Mouse (Mus musculus) kidney, embryonic 16.5 days (tissue): ENCODE results near the gene Dis3. TPM values are rescaled to one million over a fixed set of nuclear protein-coding genes. Genes with fewer than 3 reads are reported as not detected.
A peak's percentile ranks its signal among the peaks of the same experiment; 100 is the strongest.

ENCODE experiments used
- ATAC-seq: fragments of 200-750 bp; cut with Nextera tagmentation; 2 replicates; pipeline ENCODE4 v1.8.0; 2017; ENCODE audit warnings: moderate TSS enrichment; ENCODE audit not compliant: low FRiP score, low TSS enrichment
- H3K27ac ChIP-seq: fragments of 300-500 bp; sonication (generic); 2 replicates; pipeline ENCODE4 v1.5.1; 2014; ENCODE audit warnings: low read length
- H3K27me3 ChIP-seq: fragments of 300-500 bp; sonication (generic); 2 replicates; pipeline ENCODE4 v1.6.1; 2014; ENCODE audit warnings: low read length, control low read depth, mixed read lengths; ENCODE audit not compliant: insufficient read depth
- H3K36me3 ChIP-seq: fragments of 300-500 bp; sonication (generic); 2 replicates; pipeline ENCODE4 v1.6.1; 2014; ENCODE audit warnings: low read length, control low read depth, mixed read lengths; ENCODE audit not compliant: insufficient read depth
- H3K4me1 ChIP-seq: fragments of 300-500 bp; sonication (generic); 2 replicates; pipeline ENCODE4 v1.6.1; 2014; ENCODE audit warnings: low read length, control low read depth, mixed read lengths; ENCODE audit not compliant: insufficient read depth
- H3K4me2 ChIP-seq: fragments of 300-500 bp; sonication (generic); replicated peaks from 2 replicates; pipeline ENCODE4 v1.6.1; 2014; ENCODE audit warnings: low read depth, low read length
- H3K4me3 ChIP-seq: fragments of 300-500 bp; sonication (generic); 2 replicates; pipeline ENCODE4 v1.5.1; 2014; ENCODE audit warnings: mild to moderate bottlenecking, low read length
- H3K9ac ChIP-seq: fragments of 300-500 bp; sonication (generic); replicated peaks from 2 replicates; pipeline ENCODE4 v1.6.1; 2014; ENCODE audit warnings: low read length
- H3K9me3 ChIP-seq: fragments of 300-500 bp; sonication (generic); 2 replicates; pipeline ENCODE4 v1.6.1; 2016; ENCODE audit warnings: low read length, control low read depth
- WGBS: fragments of 180-500 bp; shearing (Covaris S2); extraction: QIAGEN DNeasy Blood & Tissue Kit; methylation state at CpG from one replicate; pipeline ENCODE4 v1.1.7; 2014; 5-methylcytosine and 5-hydroxymethylcytosine counted together
- polyA plus RNA-seq: library from polyadenylated mRNA; unstranded; fragments of >200 nt; fragmentation: Nextera tagmentation; extraction: Ambion mirVana; gene quantifications from 2 replicates; pipeline ENCODE4 v1.2.1, GENCODE M21; 2015

The Dis3 gene
- polyA plus RNA-seq = 28.4 and 31.1 TPM in 2 replicates

DNA sequence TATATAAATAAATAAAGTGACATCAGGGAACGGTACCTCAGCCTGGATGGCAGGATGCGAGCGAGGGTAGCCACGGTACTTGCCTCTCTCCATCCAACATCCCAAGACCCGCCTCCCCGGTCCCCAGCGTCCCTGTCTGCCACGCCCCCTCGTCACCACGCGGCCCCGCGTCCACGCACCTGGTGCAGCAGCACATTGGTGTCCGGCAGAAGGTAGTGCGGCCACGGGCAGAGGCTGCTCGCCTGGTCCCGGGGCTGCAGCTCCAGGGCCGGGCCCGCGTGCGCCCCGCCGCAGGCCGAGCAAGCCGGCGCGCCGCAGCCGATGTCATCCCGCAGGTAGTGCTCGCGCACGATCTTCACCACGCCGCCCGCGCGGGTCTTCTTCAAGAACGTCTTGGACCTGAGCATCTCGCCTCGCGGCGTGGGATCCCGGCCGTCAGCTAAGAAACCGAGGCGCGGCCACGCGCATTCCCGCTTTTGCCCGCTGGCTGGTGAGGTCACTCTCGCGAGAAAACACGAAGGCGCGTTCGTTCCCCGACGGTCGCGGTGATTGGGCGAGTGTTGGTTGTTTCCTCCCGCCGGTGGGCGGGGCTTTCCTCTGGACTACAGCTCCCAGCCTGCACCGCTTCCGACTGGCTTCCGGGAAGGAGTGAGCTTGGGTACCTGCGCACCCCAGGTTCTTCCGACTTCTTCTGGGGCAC lies at the start of gene Dis3, which contains the start of gene Pibf1:
Gene Dis3, minus strand, starts transcription at position 504 of the 700 bp plus-strand sequence.
Gene Pibf1, plus strand, starts transcription at position 158 of the 700 bp plus-strand sequence.
- 0% methylated on average over 72 of the region's 73 CpGs for WGBS
- peak within 1 kb of the TSS; percentile 97 for H3K4me3 ChIP-seq
- H3K9me3 ChIP-seq = no peaks in the 10 kb centered on the region
- ATAC-seq = peak; percentile 100
- no peaks in the 10 kb centered on the region for H3K27me3 ChIP-seq
- H3K9ac ChIP-seq = peak within 1 kb of the TSS; percentile 93
- peak within 1 kb of the TSS; percentile 62 for H3K27ac ChIP-seq
- H3K4me1 ChIP-seq = peaks cover 14% of the 10 kb centered on the region
- peaks cover 36% of the 10 kb centered on the region for H3K36me3 ChIP-seq
- H3K4me2 ChIP-seq = peak within 1 kb of the TSS; percentile 76

DNA sequence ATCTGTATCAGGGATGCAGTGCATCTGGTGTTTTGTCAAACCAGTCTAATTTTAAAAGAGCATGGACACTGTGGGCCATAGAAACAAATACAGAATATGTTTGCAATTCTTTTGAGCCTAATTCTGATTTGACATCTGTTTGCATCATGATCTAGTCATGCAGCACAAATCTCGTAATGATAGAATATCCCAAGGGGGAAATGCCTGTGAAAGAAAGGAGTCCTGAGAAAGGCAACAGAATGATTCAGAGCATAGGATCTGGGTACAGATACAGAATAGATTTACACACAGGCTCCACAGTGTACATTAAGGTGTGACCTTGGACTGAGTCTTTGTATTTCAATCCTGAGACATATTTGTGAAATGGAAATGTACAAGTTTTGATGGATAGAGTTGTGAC lies 47.3 kb upstream of the Dis3 start:
- no peak overlapping the region for H3K27ac ChIP-seq
- 77% methylated on average over 1 of the region's 1 CpGs for WGBS
- H3K4me3 ChIP-seq = no peak overlapping the region
- H3K4me1 ChIP-seq = no peaks in the 10 kb centered on the region
- no peaks in the 10 kb centered on the region for H3K9me3 ChIP-seq
- peaks cover 21% of the 10 kb centered on the region; the same call in 1 of the 2 replicates for H3K36me3 ChIP-seq
- H3K27me3 ChIP-seq = no peaks in the 10 kb centered on the region
- no peak overlapping the region for H3K9ac ChIP-seq
- no peak overlapping the region for H3K4me2 ChIP-seq
- no peak for ATAC-seq

DNA sequence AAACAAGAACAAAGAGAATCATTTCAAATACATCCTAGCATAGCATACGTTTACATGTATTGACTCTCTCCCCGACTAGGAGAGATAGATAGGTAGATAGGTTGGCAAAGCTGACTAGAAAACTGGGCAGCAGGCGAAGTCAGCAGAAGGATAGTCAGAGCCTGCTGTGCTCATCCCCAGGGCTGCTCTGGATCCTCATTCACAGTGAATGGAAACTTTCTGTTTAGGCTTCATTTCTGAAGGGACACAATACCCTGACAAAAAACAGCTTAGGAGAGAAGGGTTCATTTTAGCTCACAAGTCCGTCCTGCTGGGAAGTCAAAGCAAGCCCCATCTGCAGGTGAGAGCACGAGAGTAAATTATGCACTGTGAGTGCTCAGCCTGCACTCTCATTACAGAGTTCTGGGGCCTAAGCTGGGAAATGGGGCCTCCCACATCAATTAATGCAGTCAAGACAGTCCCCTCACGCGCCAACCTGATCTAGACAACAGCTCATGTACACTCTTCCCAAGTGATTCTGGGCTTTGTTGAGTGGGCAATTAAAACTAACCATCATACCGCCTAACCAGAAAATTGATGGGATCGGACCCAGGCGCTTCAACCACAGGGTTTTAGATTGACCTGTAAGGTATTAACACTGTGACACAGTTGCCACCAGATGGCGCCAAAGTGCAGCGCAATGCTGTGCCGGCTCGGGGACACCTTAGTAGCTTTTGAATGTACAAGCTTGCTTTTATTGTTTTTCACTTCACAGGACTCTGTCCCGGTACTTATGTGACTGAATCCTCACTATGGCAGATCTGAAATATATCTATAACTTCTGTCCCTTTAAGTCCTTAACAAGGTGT lies 42.4 kb upstream of the Dis3 start:
- WGBS = 23% methylated on average over 15 of the region's 15 CpGs
- Histone ChIP-seq H3K27ac (no peak overlapping the region), H3K27me3 (no peaks in the 10 kb centered on the region), H3K4me3 (no peak overlapping the region), H3K36me3 (peaks cover 6% of the 10 kb centered on the region; the same call in 1 of the 2 replicates), H3K4me2 (no peak overlapping the region), H3K9me3 (no peaks in the 10 kb centered on the region), H3K4me1 (no peaks in the 10 kb centered on the region), H3K9ac (no peak overlapping the region)
- ATAC-seq = peak; percentile 92

DNA sequence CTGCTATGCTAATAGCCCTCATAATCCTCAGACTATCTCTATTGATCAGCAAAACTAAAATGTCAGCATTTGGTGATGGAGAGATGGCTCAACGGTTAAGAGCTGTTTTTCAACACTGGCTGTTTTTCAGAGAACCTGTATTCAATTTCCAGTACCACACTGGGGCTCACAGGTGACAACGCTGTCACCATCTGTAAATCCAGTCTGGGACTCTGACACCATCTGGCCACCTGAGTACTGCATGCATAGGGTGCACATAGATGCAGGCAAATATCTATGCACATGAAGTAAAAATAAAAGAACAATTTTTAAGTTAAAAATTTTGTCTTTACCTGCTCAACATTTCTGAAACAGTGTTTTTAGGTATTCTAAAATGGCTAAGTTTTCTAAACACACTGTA lies 40.5 kb upstream of the Dis3 start:
- Histone ChIP-seq H3K27ac (no peak overlapping the region), H3K27me3 (no peaks in the 10 kb centered on the region), H3K4me2 (no peak overlapping the region), H3K9ac (no peak overlapping the region), H3K4me3 (no peak overlapping the region), H3K4me1 (no peaks in the 10 kb centered on the region), H3K36me3 (peaks cover 13% of the 10 kb centered on the region; the same call in 1 of the 2 replicates), H3K9me3 (no peaks in the 10 kb centered on the region)
- WGBS = 96% methylated on average over 2 of the region's 2 CpGs
- no peak for ATAC-seq

DNA sequence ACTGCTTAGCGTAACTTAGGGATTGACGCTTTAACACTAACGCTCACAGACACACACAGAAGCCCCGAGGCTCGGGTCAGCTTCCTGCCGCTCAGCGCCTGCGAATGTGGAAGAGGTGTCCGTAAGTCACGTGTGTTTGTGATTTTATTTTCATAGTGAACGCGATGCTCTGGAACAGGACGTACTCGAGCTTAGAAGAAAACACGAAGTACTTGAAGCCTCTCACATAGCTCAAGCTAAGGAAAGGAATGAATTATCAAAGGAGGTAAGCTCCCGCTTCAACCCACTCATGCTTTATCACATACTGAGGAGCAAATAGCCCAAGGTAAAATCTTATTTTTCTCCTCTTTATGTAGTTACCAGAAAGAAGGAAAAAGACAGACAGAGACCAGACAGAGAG lies 36.7 kb upstream of the Dis3 start:
- Histone ChIP-seq H3K4me3 (no peak overlapping the region), H3K27me3 (no peaks in the 10 kb centered on the region), H3K4me1 (no peaks in the 10 kb centered on the region), H3K9me3 (no peaks in the 10 kb centered on the region), H3K27ac (no peak overlapping the region), H3K4me2 (no peak overlapping the region), H3K36me3 (peaks cover 14% of the 10 kb centered on the region; the same call in 1 of the 2 replicates), H3K9ac (no peak overlapping the region)
- ATAC-seq = no peak
- WGBS = 88% methylated on average over 16 of the region's 16 CpGs

DNA sequence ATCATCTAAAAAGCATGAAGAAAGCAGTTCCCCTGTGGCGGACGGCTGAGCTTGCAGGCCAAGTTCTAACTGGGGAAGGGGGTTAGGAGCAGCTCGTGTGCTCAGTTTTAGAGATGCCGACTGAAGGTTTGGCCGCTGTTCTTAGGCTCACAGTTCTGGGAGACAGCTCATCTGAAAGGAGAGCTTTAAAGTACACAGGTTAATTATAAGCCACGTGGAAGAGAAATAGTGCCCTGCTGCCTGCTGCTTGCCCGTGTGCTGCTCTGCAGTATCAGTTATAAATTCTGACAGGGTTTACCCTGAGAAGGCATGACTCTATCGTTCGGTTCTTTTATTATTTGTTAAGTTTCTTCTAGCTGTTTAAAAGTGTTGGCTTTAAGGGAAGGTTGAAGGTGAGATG lies 36.2 kb upstream of the Dis3 start:
- Histone ChIP-seq H3K4me3 (no peak overlapping the region), H3K27me3 (no peaks in the 10 kb centered on the region), H3K36me3 (peaks cover 14% of the 10 kb centered on the region; the same call in 1 of the 2 replicates), H3K9me3 (no peaks in the 10 kb centered on the region), H3K4me1 (no peaks in the 10 kb centered on the region), H3K9ac (no peak overlapping the region), H3K27ac (no peak overlapping the region), H3K4me2 (no peak overlapping the region)
- peak; percentile 70; the same call in 1 of the 2 replicates for ATAC-seq
- 79% methylated on average over 9 of the region's 9 CpGs for WGBS

DNA sequence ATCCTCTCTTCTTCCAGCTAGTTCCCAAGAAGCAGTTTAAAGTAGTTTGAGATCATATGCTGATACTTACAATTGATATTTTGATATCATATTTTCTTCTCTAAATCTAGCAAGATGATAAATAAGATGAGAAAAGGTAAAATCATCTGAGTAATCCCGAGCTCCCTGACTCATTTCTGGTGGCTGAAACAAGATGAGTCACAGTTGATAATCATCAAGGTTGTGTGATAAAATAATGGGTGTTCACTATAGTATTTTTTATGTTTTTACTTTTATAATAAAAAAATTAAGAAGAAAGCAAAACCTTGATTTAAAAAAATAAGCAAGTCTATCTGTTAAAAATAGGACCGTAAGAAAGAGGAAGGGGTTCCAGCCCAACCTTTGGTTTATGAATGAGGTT lies 34.5 kb upstream of the Dis3 start:
- H3K36me3 ChIP-seq = peaks cover 14% of the 10 kb centered on the region; the same call in 1 of the 2 replicates
- no peak overlapping the region for H3K4me3 ChIP-seq
- ATAC-seq = no peak
- H3K4me2 ChIP-seq = no peak overlapping the region
- H3K4me1 ChIP-seq = no peaks in the 10 kb centered on the region
- H3K9ac ChIP-seq = no peak overlapping the region
- no peaks in the 10 kb centered on the region for H3K9me3 ChIP-seq
- no peak overlapping the region for H3K27ac ChIP-seq
- no peaks in the 10 kb centered on the region for H3K27me3 ChIP-seq
- 95% methylated on average over 2 of the region's 2 CpGs for WGBS

DNA sequence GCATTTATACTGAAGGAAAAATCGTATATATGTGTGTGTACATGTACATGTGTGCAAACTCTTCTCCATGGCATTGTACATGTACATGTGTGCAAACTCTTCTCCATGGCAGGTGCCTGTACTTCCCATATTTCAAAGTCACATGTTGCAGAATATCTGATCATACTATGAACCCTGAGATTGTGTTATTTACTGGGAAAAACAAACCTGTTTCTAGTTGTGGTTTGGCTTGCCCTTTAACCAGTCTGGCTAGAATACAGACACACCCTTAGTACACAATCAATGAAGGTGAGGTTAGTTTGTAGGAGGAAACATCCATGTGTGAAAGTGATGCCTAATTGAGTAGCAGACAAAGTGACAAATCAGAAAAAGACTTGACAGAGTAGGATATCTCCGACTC lies 29.5 kb upstream of the Dis3 start:
- Histone ChIP-seq H3K9ac (no peak overlapping the region), H3K27ac (no peak overlapping the region), H3K36me3 (0 out of 2 replicates have a peak, but pooled peaks cover 4% of the 10 kb centered on the region), H3K4me3 (no peak overlapping the region), H3K4me1 (no peaks in the 10 kb centered on the region), H3K4me2 (no peak overlapping the region), H3K27me3 (no peaks in the 10 kb centered on the region), H3K9me3 (no peaks in the 10 kb centered on the region)
- 90% methylated on average over 2 of the region's 2 CpGs for WGBS
- no peak for ATAC-seq

DNA sequence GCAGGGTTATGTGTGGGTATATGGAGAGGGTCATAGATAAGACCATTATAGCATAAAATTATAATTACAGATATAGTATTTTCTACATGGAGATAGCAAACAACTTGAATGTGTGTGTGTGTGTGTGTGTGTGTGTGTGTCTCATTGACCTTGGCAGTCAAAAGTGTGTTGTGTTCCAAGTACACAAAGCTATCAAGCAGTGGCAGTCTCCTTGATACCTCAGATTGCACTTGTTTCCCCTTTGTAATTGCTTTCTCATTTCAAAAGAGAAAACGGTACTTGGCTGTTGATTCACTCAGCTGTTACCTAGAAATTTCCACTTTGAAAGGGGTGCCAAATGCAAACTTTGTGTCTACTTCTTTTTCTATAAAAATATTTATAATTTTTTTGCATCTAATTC lies 27.9 kb upstream of the Dis3 start:
- ATAC-seq = no peak
- H3K27ac ChIP-seq = no peak overlapping the region
- H3K27me3 ChIP-seq = no peaks in the 10 kb centered on the region
- H3K9ac ChIP-seq = no peak overlapping the region
- no peaks in the 10 kb centered on the region for H3K9me3 ChIP-seq
- 0 out of 2 replicates have a peak, but pooled peaks cover 4% of the 10 kb centered on the region for H3K36me3 ChIP-seq
- H3K4me1 ChIP-seq = no peaks in the 10 kb centered on the region
- H3K4me2 ChIP-seq = no peak overlapping the region
- WGBS = 69% methylated on average over 1 of the region's 1 CpGs
- no peak overlapping the region for H3K4me3 ChIP-seq
